Mouse (Mus musculus) brain, embryonic 18.5 days (tissue): ENCODE data around the gene Gas7.

ENCODE experiments used
- DNase-seq: peaks from one replicate; pipeline ENCODE4 v3.0.0-alpha.2; 2012; ENCODE audit warnings: low read depth, low spot score

Gas7 gene

GRCm38 (mm10) chr11:67454874-67455526, at the start of gene Gas7:
Gas7 (plus strand) TSS chr11:67455437.
- DNase-seq: no peak

GRCm38 (mm10) chr11:67414346-67414940, 40.8 kb upstream of the Gas7 start:
- no peak for DNase-seq

GRCm38 (mm10) chr11:67423575-67423974, 31.7 kb upstream of the Gas7 start:
- no peak for DNase-seq

- DNase-seq: no peak
These were observed 27.0 kb upstream of the Gas7 start for GRCm38 (mm10) chr11:67428196-67428595.

GRCm38 (mm10) chr11:67429836-67430235, 25.4 kb upstream of the Gas7 start:
- DNase-seq: no peak

GRCm38 (mm10) chr11:67431116-67431645, 24.1 kb upstream of the Gas7 start:
- no peak for DNase-seq

GRCm38 (mm10) chr11:67431864-67432263, 23.4 kb upstream of the Gas7 start:
- no peak for DNase-seq

GRCm38 (mm10) chr11:67433763-67434162, 21.5 kb upstream of the Gas7 start:
- DNase-seq: no peak

GRCm38 (mm10) chr11:67438746-67439145, 16.5 kb upstream of the Gas7 start:
- no peak for DNase-seq

GRCm38 (mm10) chr11:67445058-67445825, 10.0 kb upstream of the Gas7 start:
- no peak for DNase-seq

- no peak for DNase-seq
These were observed 3.7 kb upstream of the Gas7 start for GRCm38 (mm10) chr11:67451525-67451924.

- DNase-seq: no peak
These were observed 317 bp downstream of the Gas7 start for GRCm38 (mm10) chr11:67455527-67455981.

GRCm38 (mm10) chr11:67456029-67456428, 792 bp downstream of the Gas7 start:
- no peak for DNase-seq

- DNase-seq: peak; percentile 37
These were observed 2.9 kb downstream of the Gas7 start for GRCm38 (mm10) chr11:67458171-67458570.

- DNase-seq: no peak
These were observed 11.9 kb downstream of the Gas7 start for GRCm38 (mm10) chr11:67467132-67467531.

GRCm38 (mm10) chr11:67468846-67469245, 13.6 kb downstream of the Gas7 start:
- no peak for DNase-seq

GRCm38 (mm10) chr11:67474590-67474989, 19.4 kb downstream of the Gas7 start:
- no peak for DNase-seq

GRCm38 (mm10) chr11:67479534-67479933, 24.3 kb downstream of the Gas7 start:
- DNase-seq: no peak

- no peak for DNase-seq
These were observed 25.1 kb downstream of the Gas7 start for GRCm38 (mm10) chr11:67480204-67480956.

- DNase-seq: no peak
These were observed 26.5 kb downstream of the Gas7 start for GRCm38 (mm10) chr11:67481691-67482090.

- no peak for DNase-seq
These were observed 27.1 kb downstream of the Gas7 start for GRCm38 (mm10) chr11:67482217-67482760.
